Mouse (Mus musculus): ENCODE data around the gene Kirrel3.

GRCm38 (mm10) chr9:34653141-34653540 lies 167.4 kb downstream of the Kirrel3 start:
- TF ChIP-seq EP300 (IDR thresholded peaks at IDR 0.05; ENCODE audit: low read depth) (no peak), CTCF (IDR thresholded peaks at IDR 0.05; ENCODE audit: low read depth) (no peak)
